In the genomic region with DNA sequence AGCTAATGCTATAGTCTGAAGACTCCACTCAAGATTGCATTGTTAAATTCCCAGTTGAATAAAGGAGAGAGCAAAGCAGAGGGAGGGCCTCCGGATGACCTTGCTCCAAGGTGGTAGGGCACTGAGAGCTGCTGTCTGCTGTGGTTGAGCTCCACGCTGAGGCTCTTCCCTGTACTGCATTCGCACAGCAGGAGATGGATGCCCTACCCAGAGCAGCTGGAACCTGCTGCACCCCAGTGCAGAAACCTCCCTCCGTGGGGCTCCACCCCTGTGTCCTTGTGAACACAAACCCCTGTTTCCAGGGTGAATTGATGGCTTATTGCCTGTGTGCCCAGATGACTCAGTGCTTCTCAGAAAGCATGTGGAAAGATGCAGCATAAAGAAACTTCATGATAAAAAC, we compare ENCODE assay signal across 8 mouse cellular contexts.
DNase-seq lines count a peak whose midpoint lies in the region; ATAC-seq and TF ChIP-seq lines count a peak whose summit lies in the region.

No protein-coding gene starts in this region.

- H3K9me3 ChIP-seq in intestine, embryonic 14.5 days (ENCODE audit: control insufficient read depth, low read length): no peaks in the 10 kb centered on the region
- H3K9me3 ChIP-seq in midbrain, embryonic 11.5 days (ENCODE audit: control insufficient read depth, low read length): no peaks in the 10 kb centered on the region

- WGBS in intestine, embryonic 14.5 days: 13% methylated on average over 4 of the region's 4 CpGs
- WGBS in midbrain, embryonic 11.5 days: 12% methylated on average over 4 of the region's 4 CpGs

- H3K27me3 ChIP-seq in intestine, embryonic 14.5 days (replicated peaks; ENCODE audit: control insufficient read depth, insufficient read depth, low read length): no peaks in the 10 kb centered on the region
- H3K27me3 ChIP-seq in midbrain, embryonic 11.5 days (ENCODE audit: control insufficient read depth, insufficient read depth, low read length): no peaks in the 10 kb centered on the region

- no peaks in the 10 kb centered on the region for H3K4me1 ChIP-seq in embryonic fibroblast, embryonic 13.5 days (ENCODE audit: control insufficient read depth, insufficient read depth, low read length)
- no peaks in the 10 kb centered on the region for H3K4me1 ChIP-seq in intestine, embryonic 14.5 days (replicated peaks; ENCODE audit: control insufficient read depth, insufficient read depth, low read length)
- no peaks in the 10 kb centered on the region for H3K4me1 ChIP-seq in midbrain, embryonic 11.5 days (ENCODE audit: control insufficient read depth, insufficient read depth, low read length)

- H3K4me2 ChIP-seq in intestine, embryonic 14.5 days (ENCODE audit: low read length): no peak overlapping the region
- no peak overlapping the region for H3K4me2 ChIP-seq in midbrain, embryonic 11.5 days

- no peak overlapping the region for H3K27ac ChIP-seq in embryonic fibroblast, embryonic 13.5 days (ENCODE audit: insufficient read depth, low read length)
- H3K27ac ChIP-seq in intestine, embryonic 14.5 days (ENCODE audit: low read depth): no peak overlapping the region
- H3K27ac ChIP-seq in midbrain, embryonic 11.5 days (ENCODE audit: low read depth, low read length): no peak overlapping the region

- peak; percentile 86 for TF ChIP-seq CTCF in embryonic fibroblast, embryonic 13.5 days (IDR thresholded peaks at IDR 0.05; ENCODE audit: borderline replicate concordance, insufficient read depth, low read length)

- TF ChIP-seq POLR2A in embryonic fibroblast, embryonic 13.5 days (IDR thresholded peaks at IDR 0.05; ENCODE audit: low read depth, low read length): no peak

- H3K9ac ChIP-seq in intestine, embryonic 14.5 days (ENCODE audit: low read length): no peak overlapping the region
- H3K9ac ChIP-seq in midbrain, embryonic 11.5 days (ENCODE audit: low read length): no peak overlapping the region

- no peak overlapping the region for H3K4me3 ChIP-seq in embryonic fibroblast, embryonic 13.5 days (ENCODE audit: insufficient read depth, low read length)
- H3K4me3 ChIP-seq in intestine, embryonic 14.5 days (ENCODE audit: low read depth, low read length): no peak overlapping the region
- no peak overlapping the region for H3K4me3 ChIP-seq in midbrain, embryonic 11.5 days (ENCODE audit: low read depth, low read length)

- no peaks in the 10 kb centered on the region for H3K36me3 ChIP-seq in intestine, embryonic 14.5 days (ENCODE audit: control insufficient read depth, insufficient read depth, low read length)
- H3K36me3 ChIP-seq in midbrain, embryonic 11.5 days (ENCODE audit: control insufficient read depth, insufficient read depth, low read length): no peaks in the 10 kb centered on the region

- ATAC-seq in intestine, embryonic 14.5 days (replicated peaks; ENCODE audit: low FRiP score, low TSS enrichment, low read depth): peak; percentile 83
- ATAC-seq in midbrain, embryonic 11.5 days (ENCODE audit: low FRiP score): peak; percentile 90

- DNase-seq in left cerebral cortex, adult 11 months (ENCODE audit: low spot score): peak; percentile 11
- no peak for DNase-seq in left cerebral cortex, adult 8-10 months (ENCODE audit: low spot score in 2 of 2)
- DNase-seq in adrenal gland, adult (ENCODE audit: inconsistent age in 2 of 2, low spot score in 1 of 2): peak; percentile 75 to 93
- DNase-seq in intestine, embryonic 14.5 days (ENCODE audit: low spot score): peak; percentile 57
- DNase-seq in midbrain, embryonic 11.5 days (ENCODE audit: low spot score, missing footprints): no peak
- DNase-seq in spleen, adult 18-20 months: no peak
- no peak for DNase-seq in spleen, postnatal 36 days (ENCODE audit: low spot score in 2 of 2)

Comparison
In these comparisons a context has a peak if more than half of its experiments do, and no peak if none do; other contexts are left out.
1. DNase-seq: peak in left cerebral cortex, adult 11 months (single experiment), adrenal gland, adult (2 of 2) and intestine, embryonic 14.5 days (single experiment); none in left cerebral cortex, adult 8-10 months (0 of 2), midbrain, embryonic 11.5 days (single experiment), spleen, adult 18-20 months (0 of 2) and spleen, postnatal 36 days (0 of 2).